Mouse (Mus musculus) MEL (cell line): Measurements from ENCODE around the gene Tpcn1. TPM values are rescaled to one million over a fixed set of nuclear protein-coding genes. Genes with fewer than 3 reads are reported as not detected.

ENCODE experiments used
- DNase-seq: peaks from one replicate; pipeline ENCODE4 v3.0.0; 2011; ENCODE audit warnings: low read depth, low spot score
- H3K27ac ChIP-seq: 2 replicates; pipeline ENCODE4 v1.5.1; 2012; ENCODE audit warnings: low read depth, mild to moderate bottlenecking, control low read depth, low read length, moderate library complexity; ENCODE audit not compliant: control insufficient read depth
- H3K27me3 ChIP-seq, 2 experiments: fragments of 150-350 bp in 1 of 2; sonication (generic) in 1 of 2; 2 replicates each; pipeline ENCODE4 v1.6.1; 2012; ENCODE audit warnings: low read length in 2 of 2, mild to moderate bottlenecking in 2 of 2, improper control_type of control experiment in 1 of 2, moderate library complexity in 1 of 2; ENCODE audit not compliant: insufficient read depth in 2 of 2, control insufficient read depth in 1 of 2
- H3K36me3 ChIP-seq, 2 experiments: 2 replicates each; pipeline ENCODE4 v1.6.1; 2012 to 2014; ENCODE audit warnings: low read length in 2 of 2, improper control_type of control experiment in 1 of 2, inconsistent platforms in 1 of 2, mild to moderate bottlenecking in 1 of 2; ENCODE audit not compliant: insufficient read depth in 2 of 2, control insufficient read depth in 1 of 2
- H3K4me1 ChIP-seq, 2 experiments: fragments of 150-350 bp in 1 of 2; sonication (generic) in 1 of 2; 2 replicates each; pipeline ENCODE4 v1.6.1; 2012; ENCODE audit warnings: low read length in 2 of 2, improper control_type of control experiment in 1 of 2, mild to moderate bottlenecking in 1 of 2; ENCODE audit not compliant: insufficient read depth in 2 of 2, control insufficient read depth in 1 of 2
- H3K4me3 ChIP-seq, 2 experiments: fragments of 150-350 bp in 1 of 2; sonication (generic) in 1 of 2; 2 replicates each; pipeline ENCODE4 v1.5.1; 2012; ENCODE audit warnings: low read depth in 2 of 2, low read length in 2 of 2, mild to moderate bottlenecking in 2 of 2, moderate library complexity in 2 of 2, control low read depth in 1 of 2, improper control_type of control experiment in 1 of 2; ENCODE audit not compliant: control insufficient read depth in 1 of 2, insufficient read depth in 1 of 2
- H3K79me2 ChIP-seq: 2 replicates; pipeline ENCODE4 v1.6.1; 2012; ENCODE audit warnings: mild to moderate bottlenecking, low read length, moderate library complexity; ENCODE audit not compliant: control insufficient read depth, poor library complexity, insufficient read depth
- H3K9ac ChIP-seq: 2 replicates; pipeline ENCODE4 v1.6.1; 2012; ENCODE audit warnings: low read depth, mild to moderate bottlenecking, control low read depth, low read length, moderate library complexity; ENCODE audit not compliant: control insufficient read depth, poor library complexity, severe bottlenecking
- H3K9me3 ChIP-seq: fragments of 150-350 bp; sonication (generic); replicated peaks from 2 replicates; pipeline ENCODE4 v1.6.1; 2012; ENCODE audit warnings: mild to moderate bottlenecking, low read length, improper control_type of control experiment, moderate library complexity; ENCODE audit not compliant: insufficient read depth
- BHLHE40 ChIP-seq: IDR thresholded peaks from 2 replicates; pipeline ENCODE4 v1.6.1; 2012; ENCODE audit warnings: low read depth, mild to moderate bottlenecking, inconsistent platforms, low read length, improper control_type of control experiment, borderline replicate concordance
- CHD1 ChIP-seq: IDR thresholded peaks from 2 replicates; pipeline ENCODE4 v1.6.1; 2012; ENCODE audit warnings: low read depth, mild to moderate bottlenecking, inconsistent platforms, low read length, improper control_type of control experiment
- CHD2 ChIP-seq: IDR thresholded peaks from 2 replicates; pipeline ENCODE4 v1.6.1; 2011; ENCODE audit warnings: low read length, improper control_type of control experiment
- CTCF ChIP-seq, 3 experiments: IDR thresholded peaks in 2 of 3; conservative IDR thresholded peaks in 1 of 3; 2 replicates each; pipeline ENCODE4 v1.5.1; 2011 to 2012; ENCODE audit warnings: low read length in 3 of 3, low read depth in 2 of 3, mild to moderate bottlenecking in 2 of 3, improper control_type of control experiment in 1 of 3, inconsistent platforms in 1 of 3, mixed read lengths in 1 of 3, moderate library complexity in 1 of 3; ENCODE audit not compliant: control insufficient read depth in 1 of 3, insufficient read depth in 1 of 3, poor library complexity in 1 of 3, severe bottlenecking in 1 of 3
- ELF1 ChIP-seq: IDR thresholded peaks from 2 replicates; pipeline ENCODE4 v1.6.1; 2014; ENCODE audit warnings: low read depth, mild to moderate bottlenecking, inconsistent platforms, low read length, improper control_type of control experiment, moderate library complexity
- EP300 ChIP-seq, 2 experiments: IDR thresholded peaks; 2 replicates each; pipeline ENCODE4 v1.6.1; 2011; ENCODE audit warnings: improper control_type of control experiment in 2 of 2, low read length in 2 of 2, low read depth in 1 of 2, mild to moderate bottlenecking in 1 of 2
- HCFC1 ChIP-seq: IDR thresholded peaks from 2 replicates; pipeline ENCODE4 v1.6.1; 2012; ENCODE audit warnings: low read depth, mild to moderate bottlenecking, inconsistent platforms, low read length, improper control_type of control experiment, moderate library complexity
- JUND ChIP-seq: IDR thresholded peaks from 2 replicates; pipeline ENCODE4 v1.6.1; 2011; ENCODE audit warnings: low read depth, mild to moderate bottlenecking, improper control_type of control experiment, low read length
- KAT2A ChIP-seq: conservative IDR thresholded peaks from 2 replicates; pipeline ENCODE4 v1.6.1; 2012; ENCODE audit warnings: low read depth, low read length, improper control_type of control experiment, inconsistent platforms
- MAX ChIP-seq: IDR thresholded peaks from 2 replicates; pipeline ENCODE4 v1.6.1; 2011; ENCODE audit warnings: low read length, improper control_type of control experiment
- MEF2A ChIP-seq: IDR thresholded peaks from 2 replicates; pipeline ENCODE4 v1.6.1; 2014; ENCODE audit warnings: low read depth, mild to moderate bottlenecking, inconsistent platforms, low read length, improper control_type of control experiment; ENCODE audit not compliant: poor library complexity, insufficient replicate concordance, severe bottlenecking; ENCODE audit errors: extremely low read depth
- MXI1 ChIP-seq: IDR thresholded peaks from 2 replicates; pipeline ENCODE4 v1.6.1; 2011; ENCODE audit warnings: mild to moderate bottlenecking, low read depth, low read length, improper control_type of control experiment
- NELFE ChIP-seq: IDR thresholded peaks from 2 replicates; pipeline ENCODE4 v1.6.1; 2011; ENCODE audit warnings: low read depth, low read length, improper control_type of control experiment
- RAD21 ChIP-seq: IDR thresholded peaks from 2 replicates; pipeline ENCODE4 v1.6.1; 2011; ENCODE audit warnings: mild to moderate bottlenecking, low read depth, low read length, improper control_type of control experiment
- SIN3A ChIP-seq: IDR thresholded peaks from 2 replicates; pipeline ENCODE4 v1.6.1; 2012; ENCODE audit warnings: low read length, improper control_type of control experiment, inconsistent platforms
- SMC3 ChIP-seq: IDR thresholded peaks from 2 replicates; pipeline ENCODE4 v1.6.1; 2011; ENCODE audit warnings: low read depth, low read length, improper control_type of control experiment
- UBTF ChIP-seq: IDR thresholded peaks from 2 replicates; pipeline ENCODE4 v1.6.1; 2012; ENCODE audit warnings: low read depth, mild to moderate bottlenecking, inconsistent platforms, low read length, improper control_type of control experiment, moderate library complexity, borderline replicate concordance; ENCODE audit not compliant: insufficient read depth
- ZC3H11A ChIP-seq: IDR thresholded peaks from 2 replicates; pipeline ENCODE4 v1.6.1; 2012; ENCODE audit warnings: low read depth, mild to moderate bottlenecking, inconsistent platforms, low read length, improper control_type of control experiment
- ZMIZ1 ChIP-seq: IDR thresholded peaks from 2 replicates; pipeline ENCODE4 v1.6.1; 2012; ENCODE audit warnings: low read depth, mild to moderate bottlenecking, inconsistent platforms, low read length, improper control_type of control experiment, moderate library complexity
- polyA plus RNA-seq, 2 experiments: library from polyadenylated mRNA; stranded (reverse) in 1 of 2; unstranded in 1 of 2; fragments of >175 nt in 1 of 2; fragments of >200 nt in 1 of 2; gene quantifications; 2 replicates each; pipeline versions ENCODE4 v1.2.1 to v1.2.4; 2012; ENCODE audit warnings: low replicate concordance in 2 of 2, low read depth in 1 of 2; ENCODE audit not compliant: insufficient read length in 2 of 2, insufficient read depth in 1 of 2, missing spikeins in 1 of 2
- total RNA-seq: library from RNA; depleted of rRNA; stranded (reverse); fragments of 300-350 nt; gene quantifications from 2 replicates; pipeline ENCODE4 v1.2.3, GENCODE M21; 2012

Tpcn1 gene
- total and polyA plus RNA-seq, 3 experiments = 11.3 to 43.2 TPM; not detected in 1

DNA sequence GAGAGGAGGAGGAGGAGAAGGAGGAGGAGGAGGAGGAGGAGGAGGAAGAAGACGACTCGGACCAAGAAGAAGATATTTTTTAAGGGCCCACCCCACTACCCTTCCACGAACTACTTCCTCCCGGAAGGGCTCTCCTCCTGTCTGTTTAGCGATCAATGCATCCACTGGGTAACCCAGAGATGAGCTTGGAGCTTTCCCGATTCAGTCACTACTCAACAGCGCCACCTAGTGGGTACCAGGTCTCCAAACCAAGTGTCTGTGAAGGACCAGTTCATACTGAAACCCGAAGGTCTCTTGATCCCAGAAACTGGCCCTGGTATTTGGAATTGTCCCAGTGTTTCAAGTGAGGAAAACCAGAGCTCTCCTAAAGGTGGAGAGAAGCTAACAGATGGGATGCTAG lies 17.2 kb upstream of the Tpcn1 start (continued):
- TF ChIP-seq CHD1 = no peak
- TF ChIP-seq SMC3 = peak; percentile 84
- no peak; the same call in 1 of the 2 replicates for TF ChIP-seq NELFE
- TF ChIP-seq MEF2A = no peak
- peak; percentile 68 for TF ChIP-seq SIN3A
- no peak for TF ChIP-seq UBTF
- TF ChIP-seq CHD2 = no peak
- TF ChIP-seq ELF1 = peak; percentile 61; the same call in 1 of the 2 replicates
- TF ChIP-seq MXI1 = no peak
- TF ChIP-seq HCFC1 = peak; percentile 51; the same call in 1 of the 2 replicates

DNA sequence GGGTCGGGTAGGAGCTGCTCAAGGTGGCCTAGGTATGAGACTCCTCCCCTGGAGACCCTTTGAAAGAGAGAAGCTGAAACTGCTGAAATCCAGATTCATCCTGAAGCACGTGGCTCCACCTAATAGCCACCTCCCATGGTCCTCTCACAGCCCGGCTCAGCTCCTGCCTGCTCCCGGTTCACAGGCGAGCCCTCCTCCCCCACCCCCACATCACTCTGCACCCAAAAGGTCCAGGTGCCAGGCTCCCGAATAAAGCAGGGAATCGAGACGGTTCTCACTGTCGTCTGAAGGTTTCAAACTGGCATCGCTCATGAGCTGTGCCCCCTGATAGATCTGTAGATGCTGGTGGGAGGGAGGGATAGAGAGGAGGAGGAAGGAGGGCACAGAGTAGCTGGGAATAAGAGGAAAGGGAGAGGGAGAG lies 16.8 kb upstream of the Tpcn1 start:
- Histone ChIP-seq H3K27ac (peak overlapping the region; percentile 13), H3K4me3 (peak overlapping the region; percentile 63 to 66)
- no peak for DNase-seq
- TF ChIP-seq MAX (0 out of 2 replicates have a peak, but pooled peaks have one; percentile 40), JUND (no peak), EP300 (IDR thresholded peaks at IDR 0.05; ENCODE audit: low read depth in 1 of 2, low read length in 2 of 2) (no peak)
- TF ChIP-seq, all 39 proteins: peak for 1
- peaks cover 0 to under 1% of the 10 kb centered on the region in 2 experiments; a peak in 2 of 4 replicates for H3K36me3 ChIP-seq
- no peaks in the 10 kb centered on the region for H3K27me3 ChIP-seq
- H3K79me2 ChIP-seq = no peaks in the 10 kb centered on the region
- H3K9me3 ChIP-seq = no peaks in the 10 kb centered on the region
- H3K4me1 ChIP-seq = peaks cover 5 to 8% of the 10 kb centered on the region in 2 experiments
- H3K9ac ChIP-seq = peak overlapping the region; percentile 64

DNA sequence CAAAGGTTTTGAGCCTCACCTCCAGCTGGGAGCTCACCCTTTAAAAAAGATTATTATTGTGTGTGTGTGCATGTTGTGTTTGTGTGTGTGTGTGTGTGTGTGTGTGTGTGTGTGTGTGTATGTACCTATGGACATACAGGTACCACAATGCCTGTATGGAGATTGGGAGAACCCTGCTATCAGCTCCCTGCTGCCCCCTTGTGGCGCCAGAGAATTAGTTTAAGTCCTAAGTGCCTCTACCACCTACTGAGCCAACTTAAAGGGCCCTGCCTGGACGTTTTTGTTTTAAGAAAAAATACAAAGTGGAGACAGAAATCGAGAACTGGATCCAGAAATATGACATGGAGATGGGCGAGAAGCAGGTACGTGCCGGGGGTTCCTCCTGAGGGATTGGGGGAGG lies 16.4 kb upstream of the Tpcn1 start:
- Histone ChIP-seq H3K79me2 (no peaks in the 10 kb centered on the region), H3K9ac (peak overlapping the region; percentile 64), H3K4me3 (peak overlapping the region; percentile 63 to 66; a peak in 3 of 4 replicates), H3K27me3 (no peaks in the 10 kb centered on the region), H3K27ac (peak overlapping the region; percentile 13), H3K4me1 (peaks cover 9 to 12% of the 10 kb centered on the region in 2 experiments), H3K9me3 (no peaks in the 10 kb centered on the region), H3K36me3 (peaks cover 0 to 4% of the 10 kb centered on the region in 2 experiments; a peak in 2 of 4 replicates)
- DNase-seq = peak; percentile 88
- TF ChIP-seq HCFC1 (0 out of 2 replicates have a peak, but pooled peaks have one; percentile 25), ZMIZ1 (no peak), SIN3A (peak; percentile 44), KAT2A (no peak), BHLHE40 (no peak), ZC3H11A (peak; percentile 57), CTCF (IDR thresholded peaks at IDR 0.05 in 2 of 3, conservative IDR thresholded peaks at IDR 0.05 in 1 of 3; ENCODE audit: control insufficient read depth in 1 of 3, insufficient read depth in 1 of 3, low read depth in 2 of 3, low read length in 3 of 3, poor library complexity in 1 of 3, severe bottlenecking in 1 of 3) (peak; percentile 67 to 88 (median 83)), RAD21 (peak; percentile 74), UBTF (no peak), SMC3 (peak; percentile 84)
